Mouse (Mus musculus) cerebellum, adult 18-20 months (tissue): ENCODE measurements around the gene Flnb.

ENCODE experiments used
- DNase-seq, 2 experiments: peaks; one replicate each; pipeline ENCODE4 v3.0.0; 2021

The Flnb gene

DNA sequence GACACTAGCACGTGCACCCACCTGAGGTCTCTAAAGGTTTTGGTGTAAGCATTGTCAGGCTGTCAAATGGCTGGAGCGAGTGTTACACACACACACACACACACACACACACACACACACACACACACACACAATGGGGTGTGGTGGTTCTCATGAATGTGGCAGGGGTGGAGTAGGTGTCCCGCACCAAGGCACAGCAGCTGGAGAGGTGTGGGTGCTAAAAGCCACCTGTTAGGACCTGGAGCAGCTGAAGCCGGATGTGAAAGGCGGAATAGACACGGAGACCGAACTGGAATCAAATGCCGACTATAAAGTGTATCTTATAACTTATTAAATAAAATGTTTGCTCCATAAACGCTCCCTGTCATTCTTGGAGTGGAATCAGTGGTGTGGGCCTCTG is 133.5 kb downstream of the Flnb start:
- no peak for DNase-seq

GRCm38 (mm10) chr14:7952610-7953254 is 135.0 kb downstream of the Flnb start:
- DNase-seq: no peak

DNA sequence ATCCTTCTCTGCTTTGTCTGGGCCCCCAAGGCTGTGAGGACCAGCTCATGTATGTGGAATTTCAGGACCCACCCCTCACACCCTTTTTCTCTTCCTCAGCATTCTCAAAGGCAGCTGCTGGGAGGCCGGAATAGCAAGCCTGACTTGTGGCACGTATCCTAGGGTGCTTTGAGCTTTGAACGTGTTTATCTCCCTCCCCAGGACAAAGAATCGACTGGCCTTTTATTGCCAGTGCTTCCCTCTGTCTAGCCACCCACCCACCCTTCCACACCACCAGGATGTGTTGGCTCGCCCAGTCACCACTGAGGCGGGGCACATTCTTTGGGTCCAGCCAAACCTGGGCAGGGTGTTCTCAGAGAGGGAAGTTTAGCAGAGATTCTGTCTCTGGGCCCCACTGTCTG is 136.3 kb downstream of the Flnb start:
- DNase-seq: no peak

DNA sequence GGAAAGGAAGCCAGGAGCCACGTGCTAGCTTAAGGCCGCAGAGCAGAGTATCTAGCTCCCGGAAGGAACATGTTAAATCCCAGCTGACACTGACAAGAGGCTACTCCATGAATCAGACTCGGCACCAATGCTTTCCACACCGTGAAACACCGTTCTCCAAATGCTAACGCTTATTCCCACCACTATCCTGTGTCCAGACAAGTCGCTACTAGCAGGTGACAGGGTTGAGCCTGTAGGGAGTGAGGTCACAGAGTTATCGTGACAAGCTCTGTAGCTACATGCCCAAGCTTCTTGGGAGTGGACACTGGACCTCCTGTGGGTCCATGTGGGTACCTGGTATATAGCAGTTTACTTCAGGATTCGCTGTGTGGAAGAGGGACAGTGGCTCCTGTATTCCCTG is 138.7 kb downstream of the Flnb start:
- DNase-seq: no peak

DNA sequence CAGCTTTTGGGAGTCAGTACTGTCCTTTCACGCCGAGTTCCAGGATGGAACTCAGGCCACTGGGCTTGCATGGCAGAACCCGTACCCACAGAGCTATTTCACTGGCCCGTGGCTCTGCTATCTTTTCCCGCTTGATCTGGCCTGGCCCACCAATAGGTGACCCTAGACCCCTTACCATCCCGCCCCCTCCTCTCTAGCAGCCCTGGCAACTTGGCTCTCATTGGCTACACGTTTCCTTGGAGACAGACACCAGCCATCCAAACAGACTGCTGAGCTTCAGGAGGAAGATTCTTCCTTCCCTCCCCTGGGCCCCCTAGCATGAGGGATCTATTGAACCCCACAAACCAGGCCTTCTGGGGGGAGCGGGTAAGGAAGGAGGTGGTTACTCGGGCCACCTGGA is 139.3 kb downstream of the Flnb start, which contains the start of gene Gm45521:
Gm45521 (plus strand) TSS at position 240 of the 400 bp plus-strand sequence.
- DNase-seq: no peak

DNA sequence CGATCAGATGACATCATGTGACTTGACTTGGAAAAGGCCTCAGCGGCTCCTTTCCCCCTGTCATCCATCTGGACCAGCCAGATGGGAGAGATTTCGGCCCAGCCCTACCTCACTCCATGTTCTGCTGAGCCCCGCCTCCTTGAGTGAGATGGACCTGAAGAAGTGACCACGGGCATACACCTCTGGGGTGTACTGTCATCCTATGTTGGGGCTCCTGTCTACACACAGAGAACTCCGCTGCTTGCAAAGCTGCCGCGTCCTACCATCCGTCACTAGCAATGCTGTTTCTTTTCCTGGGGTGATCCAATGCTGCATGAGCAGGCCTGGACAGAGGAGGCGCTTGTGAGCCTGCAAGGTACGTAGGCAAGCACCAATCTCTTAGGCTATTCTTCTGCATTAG is 142.9 kb downstream of the Flnb start:
- peak; percentile 54 to 67 for DNase-seq

- DNase-seq: no peak
These were observed 144.0 kb downstream of the Flnb start for GRCm38 (mm10) chr14:7961714-7962113.

GRCm38 (mm10) chr14:7962626-7963025 is 144.9 kb downstream of the Flnb start:
- no peak for DNase-seq

GRCm38 (mm10) chr14:7963160-7963559 is 145.4 kb downstream of the Flnb start:
- no peak for DNase-seq

- peak; percentile 72 to 83 for DNase-seq
These were observed 146.6 kb downstream of the Flnb start for GRCm38 (mm10) chr14:7964219-7964889.

DNA sequence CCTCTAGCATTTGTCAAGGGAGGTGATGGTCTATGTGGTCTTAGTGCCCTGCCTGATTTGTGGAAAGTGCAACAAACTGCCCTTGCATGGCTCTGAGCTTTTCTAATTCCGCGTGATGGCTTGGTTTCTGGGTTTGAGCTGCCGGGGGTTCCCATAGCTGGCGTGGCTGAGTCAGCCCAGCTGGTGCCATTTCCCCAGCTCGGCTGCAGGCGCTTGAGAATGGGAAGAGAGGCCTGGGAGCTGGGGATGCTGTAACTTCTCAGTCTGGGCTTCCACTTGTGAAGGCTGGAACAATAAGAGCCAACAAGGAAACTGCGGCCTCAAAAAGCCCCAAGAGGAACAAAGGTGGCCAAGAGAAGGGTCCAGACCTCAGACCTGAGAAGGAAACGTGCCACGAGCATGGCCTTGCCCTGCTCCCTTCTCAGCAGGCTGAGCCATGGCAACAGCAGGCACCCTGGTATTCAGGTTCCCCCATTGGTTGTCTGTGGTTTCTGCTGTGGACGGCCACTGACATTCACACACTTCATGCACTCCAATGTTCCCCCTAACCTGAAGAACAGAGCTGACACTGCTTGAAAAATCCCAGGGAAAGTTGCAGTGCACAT is 154.2 kb downstream of the Flnb start:
- DNase-seq: no peak

DNA sequence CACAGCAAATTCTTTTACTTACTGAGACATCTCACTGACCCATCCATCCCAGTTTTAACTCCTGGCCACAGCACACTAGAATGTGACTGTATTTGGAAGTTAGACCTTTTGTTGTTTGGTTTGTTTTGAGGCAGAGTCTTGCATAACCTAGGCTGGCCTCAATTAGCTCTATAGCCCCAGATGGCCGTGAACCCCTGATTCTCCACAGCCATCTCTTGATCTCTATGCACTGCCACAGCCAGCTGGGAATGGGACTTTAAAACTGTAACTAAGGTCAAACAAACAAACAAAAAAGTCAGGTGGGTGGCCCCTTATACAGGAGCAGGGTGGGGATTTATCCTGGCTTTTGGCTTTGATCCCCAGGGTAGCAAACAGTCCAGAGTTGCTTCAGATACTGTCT is 156.9 kb downstream of the Flnb start:
- DNase-seq: no peak

DNA sequence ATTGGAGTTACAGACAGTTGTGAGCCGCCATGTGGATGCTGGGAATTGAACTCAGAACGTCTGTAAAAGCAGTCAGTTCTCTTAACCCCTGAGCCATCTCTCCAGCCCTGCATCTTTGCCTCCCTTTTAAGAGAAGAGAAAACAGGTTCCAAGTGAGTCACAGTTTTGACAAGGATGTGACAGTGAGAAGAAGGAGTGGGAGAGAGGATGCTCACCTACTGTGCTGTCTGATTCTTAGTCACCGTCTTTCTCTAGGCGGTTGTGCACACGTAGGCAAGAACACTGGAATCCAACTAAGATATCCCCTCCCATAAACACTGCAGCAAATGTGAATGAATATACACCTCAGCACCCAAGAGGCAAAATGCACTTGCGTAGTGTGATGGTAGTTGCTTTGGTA is 157.4 kb downstream of the Flnb start:
- no peak for DNase-seq

DNA sequence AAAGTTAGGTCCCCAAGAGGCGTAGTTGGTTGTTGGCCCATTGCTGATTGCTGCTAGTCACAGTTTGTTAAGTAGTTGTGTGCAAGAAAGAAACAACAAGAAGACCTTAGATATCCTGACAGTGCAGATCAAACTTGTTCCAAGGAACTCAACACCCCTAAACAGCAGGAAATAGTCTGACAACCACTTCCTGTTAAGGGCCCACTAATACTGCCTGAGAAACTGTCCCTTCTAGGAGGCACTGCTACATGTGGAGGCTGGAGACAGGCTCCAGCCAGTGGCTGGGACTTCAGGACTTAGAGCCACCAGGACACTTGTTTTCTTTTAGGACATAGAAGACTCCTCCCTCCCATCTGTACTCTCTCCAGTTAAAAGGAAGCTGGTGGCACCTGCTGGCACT is 159.7 kb downstream of the Flnb start:
- DNase-seq: no peak

DNA sequence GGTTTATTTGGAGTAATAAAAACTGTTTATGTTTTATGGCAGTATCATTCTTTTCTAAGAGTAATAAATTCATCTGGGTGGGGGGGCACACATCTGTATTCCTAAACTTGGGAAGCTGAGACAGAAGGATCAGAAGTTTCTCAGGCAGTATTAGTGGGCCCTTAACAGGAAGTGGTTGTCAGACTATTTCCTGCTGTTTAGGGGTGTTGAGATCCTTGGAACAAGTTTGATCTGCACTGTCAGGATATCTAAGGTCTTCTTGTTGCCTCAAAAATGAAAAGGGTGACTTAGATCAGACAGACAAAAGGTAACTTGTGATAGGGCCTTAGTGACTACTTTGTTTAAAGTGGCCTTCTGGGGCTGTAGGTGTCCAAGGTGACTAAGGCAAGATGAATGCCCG is 160.4 kb downstream of the Flnb start:
- DNase-seq: no peak

GRCm38 (mm10) chr14:7981226-7981625 is 163.5 kb downstream of the Flnb start:
- DNase-seq: no peak

GRCm38 (mm10) chr14:7986913-7987312 is 169.2 kb downstream of the Flnb start:
- no peak for DNase-seq

DNA sequence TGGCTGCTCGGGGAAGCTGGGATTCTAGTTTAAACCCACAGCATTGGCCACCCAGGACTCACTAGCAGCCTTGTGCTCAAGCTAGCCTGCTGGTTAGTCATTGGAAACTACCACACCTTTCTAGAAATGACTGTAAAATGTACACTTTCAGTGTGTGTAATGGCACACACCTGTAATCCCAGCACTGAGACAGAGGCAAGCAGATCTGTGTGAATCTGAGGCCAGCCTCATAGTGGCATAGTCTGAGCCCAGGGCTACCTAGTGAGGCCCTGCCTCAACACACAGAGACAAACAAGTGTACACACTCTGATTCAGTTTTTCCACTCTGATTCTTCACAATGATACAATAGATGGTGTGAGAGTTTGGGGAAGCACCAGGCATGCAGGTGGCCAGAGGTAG is 171.6 kb downstream of the Flnb start:
- no peak for DNase-seq

DNA sequence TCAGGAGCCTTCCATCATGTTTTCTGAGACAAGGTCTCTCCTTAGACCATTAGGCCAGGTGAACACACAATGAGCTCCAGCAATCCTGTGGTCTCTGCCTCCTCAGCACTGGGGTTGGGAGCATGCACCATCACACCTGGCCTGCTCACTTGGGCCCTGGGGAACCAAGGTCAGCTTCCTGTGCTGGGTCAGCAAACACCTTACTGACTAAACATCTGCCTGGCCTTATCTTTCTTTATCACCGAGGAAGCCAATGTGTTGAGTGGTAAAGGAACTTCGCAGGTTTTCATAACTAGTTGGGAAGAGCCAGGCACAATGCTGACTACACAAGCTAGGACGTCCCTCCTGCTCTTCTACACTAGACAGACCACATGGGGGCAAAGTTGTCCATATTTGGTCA is 172.2 kb downstream of the Flnb start:
- no peak for DNase-seq

DNA sequence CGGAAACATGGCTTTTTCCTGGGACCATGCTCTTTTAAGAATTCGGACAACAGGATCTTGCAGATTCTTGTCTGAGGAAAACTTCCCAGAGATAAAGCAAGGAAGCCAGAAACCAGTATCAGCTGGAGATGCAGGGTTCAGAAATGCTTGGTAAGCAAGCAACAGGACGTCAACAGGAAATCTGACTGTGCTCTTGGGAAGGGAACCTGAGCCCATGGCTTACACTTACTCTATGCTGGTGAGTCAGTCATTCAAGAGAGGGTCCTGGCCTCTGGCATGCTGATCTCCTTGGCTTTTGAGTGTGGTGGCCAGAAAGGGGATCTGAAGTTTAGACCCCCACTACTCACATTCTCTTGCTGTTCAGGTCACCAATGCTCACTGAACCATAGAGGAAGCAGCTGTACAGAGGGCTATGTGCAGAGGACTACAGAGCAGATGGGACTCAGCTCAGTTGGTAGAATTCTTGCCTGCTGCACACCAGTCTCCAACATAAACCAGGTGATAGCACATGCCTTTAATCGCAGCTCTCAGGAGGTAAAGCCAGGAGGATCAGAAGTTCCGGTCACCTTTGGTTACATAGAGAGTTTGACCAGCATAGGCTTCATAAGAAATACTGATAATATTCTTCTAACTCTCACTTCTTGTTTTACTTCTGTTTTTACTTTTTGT is 173.5 kb downstream of the Flnb start:
- no peak for DNase-seq

DNA sequence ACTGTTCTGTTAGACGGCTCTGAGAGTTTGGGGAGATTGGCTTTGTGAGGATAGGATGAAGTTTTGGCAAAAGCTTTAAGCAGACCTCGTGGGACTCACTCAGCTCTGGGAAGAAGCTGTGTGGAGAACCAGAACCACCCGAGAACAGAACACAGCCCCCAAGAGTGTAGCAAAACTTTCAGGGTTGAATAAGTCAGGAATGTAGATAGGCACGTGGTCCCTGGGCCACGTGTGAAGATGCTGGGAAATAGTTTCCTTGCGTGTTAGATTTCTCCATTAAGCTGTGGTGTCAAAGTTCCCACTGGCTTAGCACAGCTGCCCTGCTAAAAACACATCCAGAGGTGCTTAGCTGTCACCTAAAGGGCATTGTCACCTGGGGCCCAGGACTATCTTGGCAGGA is 174.4 kb downstream of the Flnb start:
- DNase-seq: no peak

GRCm38 (mm10) chr14:7994271-7994767 is 176.6 kb downstream of the Flnb start, which contains the start of gene Dnase1l3:
Dnase1l3 (minus strand) TSS chr14:7994573.
- DNase-seq: peak in 1 of 2 experiments; percentile 12

DNA sequence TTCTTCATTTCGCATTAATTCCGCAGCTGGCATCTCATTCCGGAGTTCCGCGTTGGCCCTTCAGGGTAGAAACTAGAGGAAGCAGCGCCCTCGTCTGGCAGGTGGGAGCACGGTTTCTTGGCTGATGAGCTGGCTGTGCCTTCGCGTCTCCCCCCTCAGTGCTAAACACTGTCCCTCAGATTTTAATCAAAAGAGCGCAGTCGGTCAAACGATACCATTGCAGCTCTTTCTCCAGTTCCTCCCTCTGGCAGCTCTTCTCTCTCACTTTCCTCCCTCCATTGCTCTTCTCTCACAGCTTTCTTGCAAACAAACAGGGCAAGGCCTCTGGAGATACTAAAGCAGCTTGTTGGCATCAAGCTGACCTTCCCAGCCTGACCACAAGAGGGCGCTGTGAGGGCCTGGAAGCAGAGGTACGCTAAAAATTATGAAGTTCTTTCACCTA is 179.5 kb downstream of the Flnb start:
- peak; percentile 94 for DNase-seq
